Mouse (Mus musculus) liver, postnatal 0 days (tissue): ENCODE data around the gene Rab6b. TPM values are rescaled to one million over a fixed set of nuclear protein-coding genes. Genes with fewer than 3 reads are reported as not detected.

Experiments
- ATAC-seq: fragments of 200-750 bp; cut with Nextera tagmentation; 2 replicates; pipeline ENCODE4 v1.8.0; 2017; ENCODE audit warnings: mild to moderate bottlenecking, moderate library complexity
- DNase-seq: peaks from one replicate; pipeline ENCODE4 v3.0.0-alpha.2; 2016
- H3K27ac ChIP-seq: fragments of 300-500 bp; sonication (generic); 2 replicates; pipeline ENCODE4 v1.5.1; 2014; ENCODE audit warnings: antibody characterized with exemption, moderate library complexity, mild to moderate bottlenecking, low read depth
- H3K27me3 ChIP-seq: fragments of 300-500 bp; sonication (generic); 2 replicates; pipeline ENCODE4 v1.6.1; 2014; ENCODE audit warnings: low read length, control low read depth, mixed read lengths; ENCODE audit not compliant: insufficient read depth
- H3K36me3 ChIP-seq: fragments of 300-500 bp; sonication (generic); replicated peaks from 2 replicates; pipeline ENCODE4 v1.6.1; 2014; ENCODE audit warnings: mild to moderate bottlenecking, control low read depth, low read length, moderate library complexity, mixed read lengths; ENCODE audit not compliant: insufficient read depth
- H3K4me1 ChIP-seq: fragments of 300-500 bp; sonication (generic); 2 replicates; pipeline ENCODE4 v1.6.1; 2014; ENCODE audit warnings: antibody characterized with exemption, mild to moderate bottlenecking, control low read depth; ENCODE audit not compliant: insufficient read depth
- H3K4me2 ChIP-seq: fragments of 300-500 bp; sonication (generic); 2 replicates; pipeline ENCODE4 v1.6.1; 2014; ENCODE audit warnings: low read depth, mild to moderate bottlenecking, low read length, moderate library complexity, mixed read lengths
- H3K4me3 ChIP-seq: fragments of 300-500 bp; sonication (generic); 2 replicates; pipeline ENCODE4 v1.5.1; 2014; ENCODE audit warnings: low read depth, low read length
- H3K9ac ChIP-seq: fragments of 300-500 bp; sonication (generic); replicated peaks from 2 replicates; pipeline ENCODE4 v1.6.1; 2014; ENCODE audit warnings: mild to moderate bottlenecking, moderate library complexity
- H3K9me3 ChIP-seq: fragments of 300-500 bp; sonication (generic); 2 replicates; pipeline ENCODE4 v1.6.1; 2016; ENCODE audit warnings: mild to moderate bottlenecking, control low read depth, low read length, mixed read lengths
- CTCF ChIP-seq: sonication (generic); IDR thresholded peaks from 2 replicates; pipeline ENCODE4 v1.5.1; 2016; ENCODE audit warnings: antibody characterized with exemption, low read depth
- EP300 ChIP-seq: IDR thresholded peaks from 2 replicates; pipeline ENCODE4 v1.6.1; 2016; ENCODE audit warnings: antibody characterized with exemption, low read depth, mild to moderate bottlenecking
- WGBS: fragments of 180-500 bp; shearing (Covaris S2); extraction: QIAGEN DNeasy Blood & Tissue Kit; methylation state at CpG from one replicate; pipeline ENCODE4 v1.1.7; 2014; ENCODE audit not compliant: insufficient replicate concordance; 5-methylcytosine and 5-hydroxymethylcytosine counted together
- polyA plus RNA-seq: library from polyadenylated mRNA; unstranded; fragments of >200 nt; fragmentation: Nextera tagmentation; extraction: Ambion mirVana; gene quantifications from 2 replicates; pipeline ENCODE4 v1.2.1, GENCODE M21; 2015

Rab6b gene
- polyA plus RNA-seq, 1 experiment from 2014 or later = 0.26 TPM

- no peak for DNase-seq
- no peak for ATAC-seq
- Histone ChIP-seq H3K36me3 (no peaks in the 10 kb centered on the region), H3K4me1 (no peaks in the 10 kb centered on the region), H3K27ac (no peak overlapping the region), H3K4me3 (no peak overlapping the region), H3K9me3 (no peaks in the 10 kb centered on the region), H3K4me2 (no peak overlapping the region), H3K27me3 (peaks cover 12% of the 10 kb centered on the region), H3K9ac (no peak overlapping the region)
- WGBS = 80% methylated on average over 8 of the region's 8 CpGs
- no peak for TF ChIP-seq EP300
- TF ChIP-seq CTCF = no peak
Measured at GRCm38 (mm10) chr9:103117951-103118350, 6.4 kb downstream of the Rab6b start.

GRCm38 (mm10) chr9:103118651-103119275, 7.2 kb downstream of the Rab6b start:
- Histone ChIP-seq H3K4me2 (no peak overlapping the region), H3K27ac (no peak overlapping the region), H3K4me1 (no peaks in the 10 kb centered on the region), H3K9ac (no peak overlapping the region), H3K36me3 (no peaks in the 10 kb centered on the region), H3K27me3 (0 out of 2 replicates have a peak, but pooled peaks cover 5% of the 10 kb centered on the region), H3K4me3 (no peak overlapping the region), H3K9me3 (no peaks in the 10 kb centered on the region)
- WGBS = 68% methylated on average over 5 of the region's 5 CpGs
- DNase-seq (no peak), ATAC-seq (no peak)
- no peak for TF ChIP-seq EP300
- no peak for TF ChIP-seq CTCF

- no peak overlapping the region for H3K27ac ChIP-seq
- TF ChIP-seq CTCF (no peak), EP300 (no peak)
- no peaks in the 10 kb centered on the region for H3K4me1 ChIP-seq
- ATAC-seq = no peak
- no peaks in the 10 kb centered on the region for H3K36me3 ChIP-seq
- peak; percentile 8 for DNase-seq
- H3K9ac ChIP-seq = no peak overlapping the region
- WGBS = 69% methylated on average over 9 of the region's 9 CpGs
- H3K27me3 ChIP-seq = 0 out of 2 replicates have a peak, but pooled peaks cover 2% of the 10 kb centered on the region
- no peaks in the 10 kb centered on the region for H3K9me3 ChIP-seq
- no peak overlapping the region for H3K4me2 ChIP-seq
- no peak overlapping the region for H3K4me3 ChIP-seq
Measured at GRCm38 (mm10) chr9:103119781-103120180, 8.2 kb downstream of the Rab6b start.

GRCm38 (mm10) chr9:103120231-103120630, 8.6 kb downstream of the Rab6b start:
- Histone ChIP-seq H3K4me1 (no peaks in the 10 kb centered on the region), H3K4me3 (no peak overlapping the region), H3K4me2 (no peak overlapping the region), H3K9ac (no peak overlapping the region), H3K36me3 (no peaks in the 10 kb centered on the region), H3K27me3 (no peaks in the 10 kb centered on the region), H3K9me3 (no peaks in the 10 kb centered on the region), H3K27ac (no peak overlapping the region)
- DNase-seq (peak; percentile 13), ATAC-seq (no peak)
- WGBS = 66% methylated on average over 2 of the region's 2 CpGs
- TF ChIP-seq CTCF = peak; percentile 36; the same call in 1 of the 2 replicates
- TF ChIP-seq EP300 = no peak

GRCm38 (mm10) chr9:103121546-103121945, 10.0 kb downstream of the Rab6b start:
- H3K27me3 ChIP-seq = no peaks in the 10 kb centered on the region
- no peak overlapping the region for H3K27ac ChIP-seq
- no peak for DNase-seq
- no peak overlapping the region for H3K4me2 ChIP-seq
- no peaks in the 10 kb centered on the region for H3K4me1 ChIP-seq
- H3K4me3 ChIP-seq = no peak overlapping the region
- no peak for ATAC-seq
- no peaks in the 10 kb centered on the region for H3K36me3 ChIP-seq
- TF ChIP-seq CTCF (no peak), EP300 (no peak)
- WGBS = 59% methylated on average over 7 of the region's 7 CpGs
- H3K9me3 ChIP-seq = no peaks in the 10 kb centered on the region
- no peak overlapping the region for H3K9ac ChIP-seq

- Histone ChIP-seq H3K4me2 (no peak overlapping the region), H3K27ac (no peak overlapping the region), H3K36me3 (no peaks in the 10 kb centered on the region), H3K27me3 (no peaks in the 10 kb centered on the region), H3K4me1 (no peaks in the 10 kb centered on the region), H3K9ac (no peak overlapping the region), H3K4me3 (no peak overlapping the region), H3K9me3 (no peaks in the 10 kb centered on the region)
- WGBS = 78% methylated on average over 4 of the region's 4 CpGs
- TF ChIP-seq CTCF (no peak), EP300 (no peak)
- DNase-seq (no peak), ATAC-seq (no peak)
Measured at GRCm38 (mm10) chr9:103124746-103125145, 13.2 kb downstream of the Rab6b start.
